20 mouse cellular contexts compared by ENCODE assay signal in the genomic region with DNA sequence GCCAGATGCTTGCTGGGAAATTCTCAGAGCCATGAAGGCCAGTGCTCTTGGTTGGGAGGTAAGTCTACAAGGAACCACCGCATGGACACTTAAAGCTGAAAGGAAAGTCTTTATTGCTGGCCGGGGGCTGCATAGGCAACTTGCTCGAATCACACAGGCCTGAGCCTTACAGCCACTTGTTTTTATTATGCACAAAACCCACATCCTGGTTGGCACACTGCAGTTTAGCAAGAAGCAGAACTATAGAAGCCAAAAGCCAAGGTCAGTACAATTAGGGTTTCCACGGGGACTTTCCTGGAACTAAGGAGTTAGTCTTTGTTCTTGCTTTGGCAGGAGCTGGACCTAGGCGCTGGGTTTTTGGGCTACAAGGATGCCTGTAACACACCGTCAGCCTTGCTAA.
"Had no signal": no experiment of that assay in that cellular context is flagged by ENCODE, and none has a peak within 500 bp of the region (broad histone marks: within the 10 kb centered on the region; RNA-seq: fewer than 3 reads in every experiment).

No protein-coding gene starts in this region.

- H3K27ac ChIP-seq: left cerebral cortex, adult 2 months; limb, embryonic 12.5 days; limb, embryonic 15.5 days; liver, embryonic 14.5 days; macrophage; midbrain, embryonic 12.5 days; midbrain, embryonic 15.5 days; neural tube, embryonic 12.5 days; neural tube, embryonic 15.5 days; stomach, embryonic 15.5 days had no signal

- H3K9ac ChIP-seq: limb, embryonic 12.5 days; limb, embryonic 15.5 days; liver, embryonic 14.5 days; liver, postnatal 0 days; lung, embryonic 14.5 days; midbrain, embryonic 12.5 days; midbrain, embryonic 15.5 days; neural tube, embryonic 12.5 days; neural tube, embryonic 15.5 days; stomach, embryonic 15.5 days had no signal

- H3K4me2 ChIP-seq: limb, embryonic 12.5 days; limb, embryonic 15.5 days; liver, embryonic 11.5 days; lung, embryonic 14.5 days; midbrain, embryonic 12.5 days; midbrain, embryonic 15.5 days; neural tube, embryonic 12.5 days; neural tube, embryonic 15.5 days; stomach, embryonic 15.5 days had no signal

- H3K4me1 ChIP-seq: limb, embryonic 15.5 days; midbrain, embryonic 12.5 days; midbrain, embryonic 15.5 days; stomach, embryonic 15.5 days had no signal

- H3K36me3 ChIP-seq: limb, embryonic 12.5 days; limb, embryonic 15.5 days; midbrain, embryonic 12.5 days; midbrain, embryonic 15.5 days; neural tube, embryonic 12.5 days; neural tube, embryonic 15.5 days; stomach, embryonic 15.5 days had no signal

- ATAC-seq: liver, postnatal 0 days; lung, postnatal 0 days; midbrain, embryonic 15.5 days had no signal

- H3K9me3 ChIP-seq: limb, embryonic 12.5 days; limb, embryonic 15.5 days; midbrain, embryonic 12.5 days; midbrain, embryonic 15.5 days; neural tube, embryonic 12.5 days; neural tube, embryonic 15.5 days; stomach, embryonic 15.5 days had no signal

- H3K27me3 ChIP-seq: limb, embryonic 12.5 days; limb, embryonic 15.5 days; midbrain, embryonic 12.5 days; midbrain, embryonic 15.5 days; neural tube, embryonic 12.5 days; neural tube, embryonic 15.5 days; stomach, embryonic 15.5 days had no signal

- DNase-seq: kidney, postnatal 10 days; layer of hippocampus, postnatal 36 days; liver, postnatal 0 days; right cerebral cortex, adult 18-20 months; right cerebral cortex, postnatal 25 days; spleen, adult 18-20 months; thymus, postnatal 25 days had no signal

- H3K4me3 ChIP-seq: left cerebral cortex, adult 2 months; limb, embryonic 12.5 days; limb, embryonic 15.5 days; midbrain, embryonic 12.5 days; midbrain, embryonic 15.5 days; neural tube, embryonic 12.5 days; neural tube, embryonic 15.5 days; stomach, embryonic 15.5 days had no signal
